Mouse (Mus musculus) liver, embryonic 14.5 days (tissue): ENCODE measurements at regions not wholly inside any gene's neighbourhood (a gene's known extent, or its start where the extent isn't known, plus 50 kb on each side); places are given as distances from the start of the nearest gene placed in this dataset.

ENCODE experiments used
- CTCF ChIP-seq: IDR thresholded peaks from 2 replicates; pipeline ENCODE4 v1.5.1; 2016; ENCODE audit warnings: antibody characterized with exemption, low read depth, control low read depth
- EP300 ChIP-seq: IDR thresholded peaks from 2 replicates; pipeline ENCODE4 v1.6.1; 2016; ENCODE audit warnings: antibody characterized with exemption, low read depth

GRCm38 (mm10) chr3:61418096-61418495 is 52.3 kb upstream of the B430305J03Rik start:
- TF ChIP-seq EP300 (no peak), CTCF (no peak)
